In the genomic region with DNA sequence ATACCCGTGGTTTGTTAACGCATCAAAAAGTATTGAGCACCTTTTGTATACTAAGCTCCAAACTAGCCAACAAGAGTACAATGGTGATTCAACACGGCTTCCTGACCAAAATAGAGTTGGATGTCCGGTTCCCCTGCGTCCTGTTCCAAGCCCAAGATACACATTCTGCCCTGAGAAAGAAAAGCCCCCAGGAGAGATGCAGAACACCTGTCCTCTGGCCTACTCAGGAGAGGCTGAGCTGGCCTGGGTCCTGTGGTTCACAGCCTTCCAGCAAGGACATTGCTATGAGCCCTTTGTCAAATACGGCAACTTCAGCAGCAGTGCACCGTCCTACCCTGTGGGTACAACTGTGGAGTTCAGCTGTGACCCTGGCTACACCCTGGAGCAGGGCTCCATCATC, we compare ENCODE assay signal across 20 mouse cellular contexts. TPM values are rescaled to one million over a fixed set of nuclear protein-coding genes. Genes with fewer than 3 reads are reported as not detected.
A peak's percentile ranks its signal among the peaks of the same experiment; 100 is the strongest.
DNase-seq lines count a peak whose midpoint lies in the region; ATAC-seq and TF ChIP-seq lines count a peak whose summit lies in the region.
"Had no signal": no experiment of that assay in that cellular context is flagged by ENCODE, and none has a peak within 500 bp of the region (broad histone marks: within the 10 kb centered on the region; RNA-seq: fewer than 3 reads in every experiment).

No protein-coding gene starts in this region.

- H3K4me1 ChIP-seq in kidney, postnatal 0 days (replicated peaks; ENCODE audit: insufficient read depth, low read length), result no peaks in the 10 kb centered on the region
- H3K4me1 ChIP-seq in brown adipose tissue, adult 24 weeks (ENCODE audit: control insufficient read depth, insufficient read depth, insufficient read length, low read length), result peaks cover 13% of the 10 kb centered on the region
- H3K4me1 ChIP-seq: forebrain, embryonic 15.5 days; heart, embryonic 13.5 days; hindbrain, embryonic 12.5 days; hindbrain, embryonic 15.5 days had no signal

- no peak overlapping the region for H3K9ac ChIP-seq in kidney, postnatal 0 days (ENCODE audit: low read depth, low read length)
- H3K9ac ChIP-seq: forebrain, embryonic 15.5 days; heart, embryonic 13.5 days; hindbrain, embryonic 12.5 days; hindbrain, embryonic 15.5 days had no signal

- WGBS in kidney, postnatal 0 days, result 79% methylated on average over 7 of the region's 7 CpGs

- no peak for TF ChIP-seq CTCF in kidney, postnatal 0 days (IDR thresholded peaks at IDR 0.05; ENCODE audit: low read depth)

- H3K4me2 ChIP-seq in kidney, postnatal 0 days (ENCODE audit: low read length), result no peak overlapping the region
- H3K4me2 ChIP-seq: forebrain, embryonic 15.5 days; heart, embryonic 13.5 days; hindbrain, embryonic 12.5 days; hindbrain, embryonic 15.5 days had no signal

- 0 out of 2 replicates have a peak, but pooled peaks have one; percentile 26 for ATAC-seq in kidney, postnatal 0 days (replicated peaks; ENCODE audit: low FRiP score, low read depth)
- ATAC-seq: forebrain, embryonic 15.5 days; intestine, postnatal 0 days; Patski had no signal

- H3K9me3 ChIP-seq in kidney, postnatal 0 days (replicated peaks; ENCODE audit: low read length), result no peaks in the 10 kb centered on the region
- H3K9me3 ChIP-seq: forebrain, embryonic 10.5 days; forebrain, embryonic 15.5 days; G1E; heart, embryonic 13.5 days; hindbrain, embryonic 12.5 days; hindbrain, embryonic 15.5 days had no signal

- 0 out of 2 replicates have a peak, but pooled peaks cover 3% of the 10 kb centered on the region for H3K27me3 ChIP-seq in kidney, postnatal 0 days (ENCODE audit: insufficient read depth, low read length)

- H3K4me3 ChIP-seq in kidney, postnatal 0 days (replicated peaks; ENCODE audit: low read depth, low read length), result no peak overlapping the region
- no peak overlapping the region for H3K4me3 ChIP-seq in brown adipose tissue, adult 24 weeks (ENCODE audit: insufficient read depth, low read depth, low read length)
- H3K4me3 ChIP-seq: forebrain, embryonic 10.5 days; forebrain, embryonic 15.5 days; heart, embryonic 13.5 days; hindbrain, embryonic 12.5 days; hindbrain, embryonic 15.5 days had no signal

- no peak overlapping the region for H3K27ac ChIP-seq in kidney, postnatal 0 days
- H3K27ac ChIP-seq in brown adipose tissue, adult 24 weeks (replicated peaks; ENCODE audit: low read depth, low read length), result peak overlapping the region; percentile 49
- H3K27ac ChIP-seq: forebrain, embryonic 10.5 days; forebrain, embryonic 15.5 days; heart, embryonic 13.5 days; hindbrain, embryonic 12.5 days; hindbrain, embryonic 15.5 days had no signal

- no peaks in the 10 kb centered on the region for H3K36me3 ChIP-seq in kidney, postnatal 0 days (ENCODE audit: insufficient read depth, low read length)
- H3K36me3 ChIP-seq: forebrain, embryonic 10.5 days; G1E; heart, embryonic 13.5 days had no signal

- DNase-seq in cerebellum, postnatal 14 days, result peak; percentile 8 to 11
- no peak for DNase-seq in cerebellum, adult 18-20 months
- peak; percentile 94 for DNase-seq in heart, adult 11 months
- no peak for DNase-seq in heart, adult 8-10 months (ENCODE audit: low spot score)
- no peak for DNase-seq in kidney, postnatal 0 days (ENCODE audit: low spot score)
- DNase-seq in kidney, postnatal 4 days, result no peak
- DNase-seq: adrenal gland, postnatal 14 days; B cell, adult 2 months; gastrocnemius, postnatal 14 days; kidney, adult 2 months had no signal

RNA-seq across cellular contexts. Expression of a gene that starts 9.0 kb away (rescaled TPM):
- total RNA-seq in heart, adult 8-10 months (2022), result 10 to 100 TPM; 24.8 to 27.5 (median 26.0) TPM
- 9.3 and 11.1 TPM in 2 replicates for polyA plus RNA-seq in kidney, postnatal 0 days (2015; fragmentation: Nextera tagmentation; extraction: Ambion mirVana)
- 9.6 and 13.3 TPM in 2 replicates for polyA plus RNA-seq in brown adipose tissue, adult 24 weeks (2012; ENCODE audit: insufficient read depth, insufficient read length, missing spikeins)

RNA-seq across cellular contexts. Expression of a gene that starts 42.9 kb away (rescaled TPM):
- total RNA-seq in heart, adult 8-10 months (2022), result under 1 TPM; 0.19 to 0.84 (median 0.52) TPM
- polyA plus RNA-seq in kidney, postnatal 0 days (2015; fragmentation: Nextera tagmentation; extraction: Ambion mirVana), result 0.17 TPM in 1 of 2 replicates, not detected in the other
- 0.44 TPM in 1 of 2 replicates, not detected in the other for polyA plus RNA-seq in brown adipose tissue, adult 24 weeks (2012; ENCODE audit: insufficient read depth, insufficient read length, missing spikeins)
- total RNA-seq: hematopoietic stem cell, adult 5-6 weeks had no signal
- polyA plus RNA-seq: Patski had no signal

RNA-seq across cellular contexts. Expression of a gene that starts 58.6 kb away (rescaled TPM):
- 1 to 10 TPM; 2.8 to 5.1 (median 4.2) TPM for total RNA-seq in heart, adult 8-10 months (2022)
- polyA plus RNA-seq in kidney, postnatal 0 days (2015; fragmentation: Nextera tagmentation; extraction: Ambion mirVana), result 13.6 and 15.2 TPM in 2 replicates
- polyA plus RNA-seq in brown adipose tissue, adult 24 weeks (2012; ENCODE audit: insufficient read depth, insufficient read length, missing spikeins), result 3.0 and 3.4 TPM in 2 replicates

Comparison
In these comparisons a context has a peak if more than half of its experiments do, and no peak if none do; other contexts are left out.
1. DNase-seq: peak in cerebellum, postnatal 14 days (2 of 2) and heart, adult 11 months (single experiment); none in cerebellum, adult 18-20 months (0 of 2), heart, adult 8-10 months (single experiment), kidney, postnatal 0 days (single experiment) and kidney, postnatal 4 days (0 of 2).